Mouse (Mus musculus) cortical plate, adult 2 months (tissue): Measurements from ENCODE around the gene Psmd14.

Source experiments
- CTCF ChIP-seq: fragments of 200-500 bp; IDR thresholded peaks from 2 replicates; pipeline ENCODE4 v1.5.1; 2011; ENCODE audit warnings: mild to moderate bottlenecking, control low read depth, low read length; ENCODE audit not compliant: insufficient read depth; ENCODE audit errors: extremely low read depth
- POLR2A ChIP-seq: fragments of 200-500 bp; IDR thresholded peaks from 2 replicates; pipeline ENCODE4 v1.6.1; 2011; ENCODE audit warnings: mild to moderate bottlenecking, low read length, control low read depth; ENCODE audit not compliant: insufficient read depth; ENCODE audit errors: extremely low read depth

DNA sequence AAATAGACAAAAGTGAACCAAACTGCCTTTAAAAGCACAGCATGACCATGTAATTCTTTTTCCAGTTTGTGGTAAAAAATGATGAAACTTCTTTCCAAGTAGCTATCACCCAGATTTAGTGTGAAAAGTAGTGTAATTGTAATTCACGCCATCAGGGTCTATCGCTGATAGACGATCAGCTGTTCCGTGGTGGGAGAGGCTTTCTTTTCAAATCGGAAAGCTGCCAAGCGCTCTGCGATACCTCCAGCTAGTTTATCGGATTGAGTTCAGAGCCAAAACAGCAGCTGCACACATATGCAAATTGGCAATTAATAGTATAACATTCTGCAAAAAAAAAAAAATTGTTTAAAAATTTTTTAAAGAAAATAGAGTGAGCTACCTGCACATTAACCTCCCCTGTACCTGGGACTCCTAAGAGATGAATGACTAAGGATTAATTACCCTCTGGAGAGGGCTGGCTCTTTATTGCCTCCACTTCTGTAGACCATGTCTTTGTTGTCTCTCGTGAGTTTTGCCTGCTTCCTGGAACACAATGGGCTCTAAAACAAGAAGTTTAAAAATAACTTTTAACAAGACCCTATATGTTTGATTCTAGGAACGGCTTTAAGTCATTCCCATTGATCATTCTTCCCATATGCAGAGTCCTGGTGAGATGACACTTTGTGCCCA, 47.8 kb upstream of the Psmd14 start:
- TF ChIP-seq CTCF (no peak), POLR2A (no peak)
